25 mouse cellular contexts compared by ENCODE assay signal in the genomic region with DNA sequence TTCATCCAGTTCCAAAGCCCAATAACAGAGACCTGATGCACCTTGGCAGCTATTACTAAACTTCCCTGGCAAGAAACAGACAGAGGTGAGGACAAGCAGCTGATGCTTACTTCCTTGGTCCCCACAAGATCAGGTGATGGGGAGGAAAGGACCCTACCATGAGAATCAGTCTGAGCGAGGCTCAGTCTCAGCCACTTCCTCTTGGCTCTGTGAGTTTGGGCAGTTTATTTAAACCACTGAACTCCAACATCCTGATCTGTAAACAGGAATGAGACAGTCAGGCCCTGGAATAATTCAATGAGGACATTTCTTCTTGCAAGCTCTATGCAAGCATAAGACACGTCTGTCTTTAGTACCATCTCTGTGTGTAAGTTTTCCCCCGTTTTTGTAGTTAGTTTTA.
DNase-seq lines count a peak whose midpoint lies in the region; ATAC-seq and TF ChIP-seq lines count a peak whose summit lies in the region.
"Had no signal": no experiment of that assay in that cellular context is flagged by ENCODE, and none has a peak within 500 bp of the region (broad histone marks: within the 10 kb centered on the region; RNA-seq: fewer than 3 reads in every experiment).

No protein-coding gene starts in this region.

- no peaks in the 10 kb centered on the region for H3K9me3 ChIP-seq in stomach, embryonic 15.5 days
- H3K9me3 ChIP-seq in stomach, postnatal 0 days (ENCODE audit: control insufficient read depth, low read length) = no peaks in the 10 kb centered on the region
- H3K9me3 ChIP-seq in forebrain, postnatal 0 days (ENCODE audit: low read length) = no peaks in the 10 kb centered on the region
- H3K9me3 ChIP-seq: embryonic facial prominence, embryonic 15.5 days; forebrain, embryonic 10.5 days; G1E; heart, embryonic 15.5 days; hindbrain, embryonic 10.5 days had no signal

- intact Hi-C loops in gastrocnemius, adult 2 months (cut with DNase I) = no loop called here
- intact Hi-C loops in gastrocnemius, postnatal 36 days (cut with DNase I) = no loop called here

- no peak for TF ChIP-seq EP300 in stomach, postnatal 0 days (optimal IDR thresholded peaks at IDR 0.05)

- H3K4me1 ChIP-seq in stomach, embryonic 15.5 days = no peaks in the 10 kb centered on the region; the same call in 1 of the 2 replicates
- no peaks in the 10 kb centered on the region for H3K4me1 ChIP-seq in stomach, postnatal 0 days (replicated peaks; ENCODE audit: control insufficient read depth, insufficient read depth)
- no peaks in the 10 kb centered on the region for H3K4me1 ChIP-seq in forebrain, postnatal 0 days (ENCODE audit: insufficient read depth)
- H3K4me1 ChIP-seq: heart, embryonic 15.5 days had no signal

- H3K9ac ChIP-seq in stomach, embryonic 15.5 days = no peak overlapping the region
- no peak overlapping the region for H3K9ac ChIP-seq in stomach, postnatal 0 days (ENCODE audit: low read length)
- H3K9ac ChIP-seq in forebrain, postnatal 0 days = no peak overlapping the region
- H3K9ac ChIP-seq: embryonic facial prominence, embryonic 15.5 days; heart, embryonic 15.5 days; hindbrain, embryonic 14.5 days had no signal

- WGBS in stomach, embryonic 15.5 days = 63% methylated on average over 3 of the region's 3 CpGs
- WGBS in stomach, postnatal 0 days = 59% methylated on average over 3 of the region's 3 CpGs
- 77% methylated on average over 3 of the region's 3 CpGs for WGBS in forebrain, postnatal 0 days

- no peaks in the 10 kb centered on the region for H3K36me3 ChIP-seq in stomach, embryonic 15.5 days
- H3K36me3 ChIP-seq in stomach, postnatal 0 days (ENCODE audit: control insufficient read depth, insufficient read depth, low read length) = no peaks in the 10 kb centered on the region
- H3K36me3 ChIP-seq in forebrain, postnatal 0 days (ENCODE audit: insufficient read depth) = no peaks in the 10 kb centered on the region
- H3K36me3 ChIP-seq: embryonic facial prominence, embryonic 15.5 days; forebrain, embryonic 10.5 days; G1E; heart, embryonic 15.5 days; hindbrain, embryonic 10.5 days had no signal

- no peak overlapping the region for H3K4me2 ChIP-seq in stomach, embryonic 15.5 days
- H3K4me2 ChIP-seq in stomach, postnatal 0 days (replicated peaks; ENCODE audit: low read depth) = no peak overlapping the region
- H3K4me2 ChIP-seq in forebrain, postnatal 0 days (ENCODE audit: low read depth) = no peak overlapping the region
- H3K4me2 ChIP-seq: embryonic facial prominence, embryonic 15.5 days; heart, embryonic 15.5 days; hindbrain, embryonic 14.5 days had no signal

- 0 out of 2 replicates have a peak, but pooled peaks have one; percentile 18 for ATAC-seq in stomach, embryonic 15.5 days (ENCODE audit: insufficient read depth, low FRiP score, low read depth)
- ATAC-seq in stomach, postnatal 0 days (ENCODE audit: low FRiP score, low TSS enrichment) = no peak
- no peak for ATAC-seq in forebrain, postnatal 0 days
- ATAC-seq: CD4-positive, CD25-positive, alpha-beta regulatory T cell, adult 4 months; forebrain, embryonic 14.5 days had no signal

- no peak for DNase-seq in gastrocnemius, adult 2 months
- DNase-seq in gastrocnemius, postnatal 36 days = no peak
- DNase-seq in kidney, adult 9 months = peak; percentile 24
- no peak for DNase-seq in kidney, adult 11 months
- DNase-seq in stomach, postnatal 0 days (ENCODE audit: low spot score) = no peak
- no peak for DNase-seq in forebrain, postnatal 0 days
- DNase-seq: adrenal gland, adult 8-10 months; adrenal gland, postnatal 36 days; B cell, adult 2 months; cerebellum, adult 11 months; cerebellum, adult 8-10 months; cerebellum, postnatal 14 days; embryo, embryonic 11 days; gastrocnemius, postnatal 10 days; heart, postnatal 14 days had no signal

- no peak overlapping the region for H3K4me3 ChIP-seq in gastrocnemius, adult 2 months
- no peak overlapping the region for H3K4me3 ChIP-seq in stomach, embryonic 15.5 days (replicated peaks)
- no peak overlapping the region for H3K4me3 ChIP-seq in stomach, postnatal 0 days (ENCODE audit: low read depth, low read length)
- H3K4me3 ChIP-seq in forebrain, postnatal 0 days (ENCODE audit: low read depth, low read length) = no peak overlapping the region
- H3K4me3 ChIP-seq: embryonic facial prominence, embryonic 15.5 days; erythroblast, embryonic 14.5 days; forebrain, embryonic 10.5 days; heart, embryonic 15.5 days; hindbrain, embryonic 10.5 days had no signal

- H3K27me3 ChIP-seq in stomach, embryonic 15.5 days (replicated peaks) = no peaks in the 10 kb centered on the region
- no peaks in the 10 kb centered on the region for H3K27me3 ChIP-seq in stomach, postnatal 0 days (ENCODE audit: control insufficient read depth, insufficient read depth, low read length)
- H3K27me3 ChIP-seq in forebrain, postnatal 0 days (ENCODE audit: insufficient read depth, low read length) = no peaks in the 10 kb centered on the region
- H3K27me3 ChIP-seq: embryonic facial prominence, embryonic 15.5 days; heart, embryonic 15.5 days had no signal

- TF ChIP-seq CTCF in gastrocnemius, adult 2 months (IDR thresholded peaks at IDR 0.05) = no peak
- no peak for TF ChIP-seq CTCF in stomach, postnatal 0 days (IDR thresholded peaks at IDR 0.05; ENCODE audit: low read depth)
- no peak for TF ChIP-seq CTCF in forebrain, postnatal 0 days (IDR thresholded peaks at IDR 0.05; ENCODE audit: low read depth)

- H3K27ac ChIP-seq in gastrocnemius, adult 2 months = 0 out of 2 replicates have a peak overlapping the region, but pooled peaks have one; percentile 24
- no peak overlapping the region for H3K27ac ChIP-seq in stomach, embryonic 15.5 days
- no peak overlapping the region for H3K27ac ChIP-seq in stomach, postnatal 0 days (replicated peaks)
- no peak overlapping the region for H3K27ac ChIP-seq in forebrain, postnatal 0 days (ENCODE audit: low read depth, low read length)
- H3K27ac ChIP-seq: embryonic facial prominence, embryonic 15.5 days; forebrain, embryonic 10.5 days; heart, embryonic 15.5 days; hindbrain, embryonic 10.5 days; hindbrain, embryonic 14.5 days had no signal
